Mouse (Mus musculus): ENCODE data around the gene Gpr142.

The Gpr142 gene

DNA sequence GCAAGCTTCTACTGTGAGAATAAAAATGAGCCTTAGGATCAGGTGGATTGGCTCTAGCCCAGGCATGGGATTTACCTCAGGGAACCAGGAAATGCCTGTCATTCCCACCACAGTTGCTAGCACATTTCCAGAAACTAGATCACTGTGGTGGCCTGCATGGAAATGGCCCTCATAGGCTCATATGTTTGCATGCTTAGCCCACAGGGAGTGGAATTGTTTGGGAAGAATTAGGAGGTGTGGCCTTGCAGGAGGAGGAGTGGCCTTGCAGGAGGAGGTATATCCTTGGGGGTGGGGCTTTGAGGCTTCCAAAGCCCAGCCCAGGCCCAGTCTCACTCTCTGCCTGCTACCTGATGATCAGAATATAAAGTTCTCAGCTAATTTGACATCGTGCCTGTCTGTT lies 3.2 kb downstream of the Gpr142 start:
- DNase-seq (ENCODE audit: low read depth), result no peak

DNA sequence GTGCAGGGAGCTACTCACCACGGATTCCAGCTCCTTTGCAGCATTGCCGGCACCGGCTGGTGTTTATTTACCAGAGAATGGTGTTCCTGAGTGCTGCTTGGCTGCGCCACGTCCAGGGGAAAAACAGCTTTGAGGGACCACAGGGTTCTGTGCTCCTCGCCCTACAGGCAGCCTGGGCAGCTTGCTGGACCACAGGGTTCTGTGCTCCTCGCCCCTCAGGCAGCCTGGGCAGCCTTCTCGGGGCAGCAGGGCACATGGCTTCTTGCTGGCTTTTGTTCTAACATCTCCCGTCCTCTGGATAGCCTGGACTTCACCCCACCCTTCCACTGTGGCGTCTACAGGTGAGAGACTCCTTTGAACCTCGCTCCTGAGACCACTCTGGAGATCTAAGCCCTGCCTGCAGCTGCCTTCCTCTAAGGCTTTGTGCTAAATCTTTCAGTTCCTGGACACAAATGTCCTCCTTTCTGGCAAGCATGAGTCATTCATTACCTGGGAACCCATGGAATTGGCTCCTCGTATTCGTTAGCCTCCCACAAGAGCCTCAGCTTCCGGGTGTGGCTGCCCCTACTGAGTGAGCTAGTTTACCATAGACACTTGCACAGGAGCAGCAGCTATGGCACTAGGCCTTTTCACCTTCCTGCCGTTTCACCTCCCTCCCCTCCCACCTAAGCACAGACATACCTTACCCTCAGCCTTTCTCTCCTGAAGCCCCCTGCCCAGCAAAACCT lies 4.0 kb downstream of the Gpr142 start:
- DNase-seq (ENCODE audit: low read depth), result no peak

DNA sequence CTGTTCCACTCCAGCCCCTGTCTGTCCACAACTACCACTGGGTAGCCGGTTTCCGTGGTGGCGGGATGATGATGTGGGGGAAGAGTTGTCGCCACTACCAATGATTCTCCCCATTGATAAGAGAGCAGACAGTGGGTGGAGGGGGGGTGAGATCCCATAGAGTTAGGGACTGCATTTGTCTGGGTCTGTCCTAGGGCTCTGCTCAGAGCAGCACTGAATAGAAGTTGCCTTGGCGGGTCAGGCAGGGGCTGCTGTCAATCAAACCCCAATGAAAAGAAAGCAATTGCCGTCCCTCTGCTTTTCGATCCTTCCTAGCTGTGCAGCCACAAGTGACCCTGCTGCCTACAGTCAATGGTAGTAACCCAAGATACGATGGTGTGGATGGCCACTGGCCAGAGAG lies 5.3 kb downstream of the Gpr142 start:
- no peak for DNase-seq (ENCODE audit: low read depth)

DNA sequence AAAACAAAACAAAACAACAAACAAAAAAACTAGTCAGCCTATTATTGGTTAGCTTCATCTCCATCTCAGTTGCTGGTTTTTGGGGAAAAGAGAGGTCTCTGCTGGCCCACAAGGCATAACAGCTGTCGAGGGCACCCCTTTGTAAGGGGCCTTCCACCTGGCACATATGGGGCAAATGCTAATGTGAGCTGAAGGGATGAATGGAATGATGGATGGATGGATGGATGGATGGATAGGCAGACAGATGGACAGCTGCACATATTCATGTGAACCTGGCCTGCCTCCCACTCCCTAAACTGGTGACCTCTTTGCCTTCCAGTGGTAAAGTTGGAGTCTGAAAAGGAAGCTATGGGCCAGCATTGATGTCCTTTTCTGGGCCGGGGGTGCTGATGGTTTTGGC lies 8.3 kb downstream of the Gpr142 start:
- DNase-seq (ENCODE audit: low read depth), result no peak

DNA sequence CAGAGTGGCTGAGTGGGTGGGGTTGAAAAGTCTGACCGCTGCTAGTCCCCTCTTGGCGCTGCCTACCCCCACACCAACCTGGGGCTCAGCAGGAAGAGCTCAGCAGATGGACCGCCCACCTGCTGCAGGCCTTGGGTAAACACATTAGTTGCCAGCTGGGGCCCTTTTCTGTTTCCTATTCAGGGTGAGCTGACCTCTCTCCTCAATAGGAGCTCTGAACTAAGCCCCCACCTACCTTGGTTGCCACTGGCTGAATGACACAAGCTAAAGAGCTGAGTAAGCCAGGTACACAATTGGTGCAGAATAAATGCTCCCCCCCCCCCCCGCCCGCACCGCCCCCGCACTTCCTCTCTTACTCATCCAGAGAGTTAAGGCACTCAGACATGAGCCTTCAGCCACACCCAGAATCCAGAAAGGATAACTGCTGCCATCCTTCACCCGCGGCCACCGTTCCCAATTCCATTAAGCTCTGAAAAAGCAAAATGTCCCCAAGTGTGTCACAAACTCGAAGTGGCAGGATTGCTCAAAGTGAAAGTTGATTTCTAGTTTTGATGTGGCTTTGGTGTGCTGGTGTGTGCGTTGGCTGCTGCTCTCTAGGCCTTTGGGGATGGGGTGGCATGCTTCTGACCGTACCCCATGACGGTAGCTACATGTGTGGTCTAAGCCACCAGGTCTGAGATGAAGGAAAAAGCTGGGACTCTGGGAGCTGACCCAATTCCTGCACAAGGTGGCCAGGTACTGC lies 9.1 kb downstream of the Gpr142 start:
- no peak for DNase-seq (ENCODE audit: low read depth)

GRCm38 (mm10) chr11:114809371-114809770 lies 10.6 kb downstream of the Gpr142 start:
- no peak for DNase-seq (ENCODE audit: low read depth)

DNA sequence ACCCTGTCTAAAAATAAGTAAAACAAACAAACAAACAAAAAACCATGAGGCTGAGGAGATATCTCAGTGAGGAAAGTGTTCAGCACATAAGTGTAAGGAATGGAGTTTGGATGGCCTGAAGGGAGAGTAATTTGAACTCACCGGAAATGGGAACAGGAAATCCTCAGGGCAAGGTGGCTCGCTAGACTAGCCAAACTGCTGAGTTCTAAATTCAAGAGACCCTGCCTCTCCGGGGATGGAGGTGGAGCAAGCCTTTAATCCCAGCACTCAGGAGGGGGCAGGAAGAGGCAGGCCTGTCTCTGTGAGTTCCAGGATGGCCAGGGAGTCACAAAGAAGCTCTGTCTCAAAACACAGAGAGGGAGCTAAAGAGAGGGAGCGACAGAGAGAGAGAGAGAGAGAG lies 11.6 kb downstream of the Gpr142 start:
- no peak for DNase-seq (ENCODE audit: low read depth)

GRCm38 (mm10) chr11:114812731-114813240 lies 14.1 kb downstream of the Gpr142 start:
- peak; percentile 31 for DNase-seq (ENCODE audit: low read depth)

DNA sequence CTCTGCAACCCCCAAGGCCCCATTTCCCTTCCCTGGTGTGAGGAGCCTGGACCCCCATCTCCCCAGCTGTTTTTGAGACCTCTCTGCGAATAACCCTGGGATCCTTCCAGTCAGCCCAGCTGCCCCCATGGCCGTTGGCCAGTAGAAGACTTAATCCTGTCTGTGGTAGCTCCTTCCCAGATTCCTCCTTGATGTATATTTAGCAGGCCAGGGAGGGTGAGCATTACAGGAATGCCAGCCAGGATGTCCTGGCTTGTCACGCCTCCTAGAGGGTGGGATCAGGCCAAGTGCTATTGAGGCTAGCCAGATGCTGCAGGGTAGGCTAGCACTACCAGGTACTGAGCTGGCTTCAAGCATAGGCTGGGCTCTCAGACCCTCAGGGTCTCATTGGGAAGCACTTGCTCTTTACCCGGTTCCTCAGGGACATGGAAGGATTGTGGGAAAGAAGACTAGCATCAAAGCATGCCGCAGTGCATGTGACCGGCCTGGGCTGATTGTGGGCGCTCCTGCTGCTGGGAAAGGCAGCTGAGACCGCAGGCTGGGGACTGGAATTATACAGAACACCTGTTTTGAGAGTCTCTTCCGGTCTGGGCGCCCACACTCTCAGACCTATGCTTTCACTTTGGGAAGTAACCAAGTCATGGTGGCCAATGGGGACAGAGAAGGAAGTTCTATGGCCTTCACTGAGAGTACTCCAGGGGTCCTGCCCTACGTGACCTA lies 16.3 kb downstream of the Gpr142 start:
- DNase-seq (ENCODE audit: low read depth), result no peak

GRCm38 (mm10) chr11:114816934-114817333 lies 18.2 kb downstream of the Gpr142 start:
- DNase-seq (ENCODE audit: low read depth), result no peak

DNA sequence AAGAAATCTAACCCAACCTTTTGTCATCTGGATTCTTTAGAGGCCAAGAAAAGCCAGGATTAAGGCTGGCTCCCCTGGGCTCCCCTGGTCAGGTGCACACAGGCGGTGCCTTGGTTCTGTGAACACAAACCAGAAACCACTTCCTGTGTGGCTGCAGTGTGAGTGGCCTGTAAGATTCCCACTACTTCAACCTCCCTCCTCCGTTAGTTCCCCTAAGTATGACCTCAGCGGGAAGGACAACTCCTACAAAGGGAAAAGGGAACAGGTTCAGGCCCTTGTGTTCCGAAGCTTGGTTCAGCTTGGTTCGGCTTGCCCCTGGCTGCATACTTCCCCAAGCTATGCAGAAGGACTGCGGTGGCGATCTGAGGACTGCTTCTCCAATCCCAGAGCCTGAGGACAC lies 19.5 kb downstream of the Gpr142 start:
- no peak for DNase-seq (ENCODE audit: low read depth)

DNA sequence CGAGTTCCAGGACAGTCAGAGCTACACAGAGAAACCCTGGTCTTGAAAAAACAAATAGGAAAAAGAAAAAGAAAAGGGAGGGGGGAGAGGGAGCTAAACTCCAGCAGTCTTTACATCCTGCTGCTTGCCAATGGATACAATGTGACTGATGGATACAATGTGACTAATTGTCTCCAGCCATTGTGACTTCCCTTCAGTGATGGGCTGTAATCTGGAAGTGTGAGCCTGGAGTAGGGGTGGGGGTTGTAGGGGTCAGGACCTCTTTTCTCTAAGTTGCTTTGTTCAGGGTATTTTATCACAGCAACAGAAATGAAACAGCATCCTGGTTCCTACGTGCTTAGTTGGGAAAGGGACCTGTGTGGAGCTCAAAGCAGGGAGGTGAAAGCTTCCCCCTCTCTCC lies 20.4 kb downstream of the Gpr142 start:
- no peak for DNase-seq (ENCODE audit: low read depth)

DNA sequence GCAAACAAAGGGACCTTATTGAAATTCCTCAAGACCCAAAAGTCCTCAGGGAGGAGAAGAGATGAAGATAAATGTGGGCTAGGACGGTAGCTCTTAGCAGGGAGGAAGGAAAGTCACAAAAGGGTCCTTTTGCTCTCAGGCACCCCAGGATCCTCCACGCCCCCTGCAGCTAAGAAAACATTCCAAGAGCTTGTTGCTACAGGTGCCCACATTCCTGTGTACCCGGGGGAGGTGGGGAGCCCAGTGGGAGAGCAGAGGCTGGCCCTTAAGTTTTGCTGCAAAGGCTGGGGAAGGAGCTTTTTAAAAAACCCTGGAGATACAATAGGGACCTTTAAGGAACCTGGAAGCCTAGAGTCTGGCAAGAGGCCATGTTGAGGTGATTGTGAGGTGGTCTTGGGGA lies 21.7 kb downstream of the Gpr142 start:
- no peak for DNase-seq (ENCODE audit: low read depth)

GRCm38 (mm10) chr11:114821325-114821724 lies 22.6 kb downstream of the Gpr142 start:
- DNase-seq (ENCODE audit: low read depth), result no peak

DNA sequence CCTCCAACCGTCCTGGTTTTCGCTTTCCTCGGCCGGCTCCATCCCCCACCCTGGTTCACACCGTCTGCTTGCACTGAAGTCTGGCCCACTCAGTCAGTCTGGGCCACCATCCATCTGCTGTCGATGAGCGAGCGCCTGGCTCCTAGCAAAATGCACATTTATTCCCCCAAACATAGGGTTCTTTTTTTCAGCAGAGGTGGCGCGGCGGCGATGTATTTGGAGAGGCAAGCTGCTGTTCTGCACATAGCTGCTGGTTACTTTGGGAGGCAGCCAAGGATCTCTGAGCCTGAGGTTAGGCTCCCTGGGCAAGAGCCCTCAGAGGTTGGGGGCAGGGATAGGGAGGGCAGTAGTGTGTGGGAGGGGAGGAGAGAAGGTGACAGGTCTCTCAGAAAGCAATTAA lies 24.0 kb downstream of the Gpr142 start:
- DNase-seq (ENCODE audit: low read depth), result peak; percentile 86

GRCm38 (mm10) chr11:114823199-114823725 lies 24.5 kb downstream of the Gpr142 start:
- no peak for DNase-seq (ENCODE audit: low read depth)

DNA sequence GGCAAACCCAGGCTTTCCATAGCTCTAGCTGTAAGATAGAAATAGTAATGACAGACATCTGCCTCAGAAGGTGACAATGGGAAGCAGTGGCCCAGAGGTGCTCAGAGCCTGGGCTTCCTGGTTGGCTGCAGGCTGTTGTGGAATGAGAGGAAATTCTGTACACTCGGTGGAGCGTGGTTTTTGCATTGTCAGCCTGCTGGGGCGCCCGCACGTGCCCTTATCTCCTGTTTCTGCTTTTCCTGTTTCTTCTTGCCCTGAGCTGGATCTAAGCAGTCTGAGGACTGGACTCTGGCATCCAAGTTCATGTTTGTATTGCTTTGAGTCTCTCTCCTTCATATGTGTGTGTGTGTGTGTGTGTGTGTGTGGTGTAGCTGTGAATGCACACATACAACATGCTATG lies 28.0 kb downstream of the Gpr142 start:
- DNase-seq (ENCODE audit: low read depth), result no peak

DNA sequence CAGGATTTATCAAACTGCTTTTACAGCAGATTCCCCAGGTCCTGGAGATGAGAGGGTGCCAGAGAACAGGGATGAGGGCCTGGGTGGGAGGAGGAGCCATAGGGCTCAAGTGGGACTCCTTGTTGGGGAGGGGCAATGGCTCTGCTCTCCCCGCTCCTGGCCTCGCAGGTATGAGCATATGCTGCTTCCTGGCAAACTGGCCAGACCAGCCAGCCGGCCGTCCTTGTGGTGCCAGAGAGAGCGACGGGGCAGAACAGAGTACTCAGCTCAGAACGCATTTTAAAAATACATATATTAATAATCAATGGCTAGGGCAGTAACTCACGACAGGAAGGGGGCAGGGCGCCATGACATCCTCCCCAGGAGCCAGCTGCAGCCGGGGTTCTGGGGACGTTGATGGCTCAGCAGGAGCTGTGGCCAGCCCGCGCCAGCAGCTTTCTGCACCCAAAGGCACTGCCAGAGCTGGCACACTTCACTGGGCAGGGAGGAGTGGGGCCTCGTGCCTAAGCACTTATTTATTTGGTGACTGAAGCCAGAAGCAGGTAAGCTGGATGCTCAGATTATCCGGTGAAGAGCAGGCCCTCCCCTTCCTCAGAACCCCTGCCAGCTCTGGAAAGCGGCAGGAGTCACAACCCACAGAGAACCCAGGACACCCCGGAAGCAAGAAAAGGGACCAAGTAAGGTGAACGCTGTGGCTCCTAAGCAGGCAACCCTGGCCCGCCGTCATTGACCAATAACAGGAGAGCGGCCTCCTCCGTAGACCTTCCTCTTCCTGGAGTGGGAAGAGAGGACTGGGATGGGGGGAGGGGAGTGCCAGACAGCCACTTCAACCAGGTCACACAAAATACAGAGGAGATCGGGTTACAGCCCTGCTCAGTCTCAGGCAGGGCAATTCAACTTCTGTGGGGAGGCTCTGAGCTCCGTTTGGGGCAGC lies 31.0 kb downstream of the Gpr142 start:
- peak; percentile 70 for DNase-seq (ENCODE audit: low read depth)

GRCm38 (mm10) chr11:114830433-114830773 lies 31.7 kb downstream of the Gpr142 start:
- DNase-seq (ENCODE audit: low read depth), result no peak

DNA sequence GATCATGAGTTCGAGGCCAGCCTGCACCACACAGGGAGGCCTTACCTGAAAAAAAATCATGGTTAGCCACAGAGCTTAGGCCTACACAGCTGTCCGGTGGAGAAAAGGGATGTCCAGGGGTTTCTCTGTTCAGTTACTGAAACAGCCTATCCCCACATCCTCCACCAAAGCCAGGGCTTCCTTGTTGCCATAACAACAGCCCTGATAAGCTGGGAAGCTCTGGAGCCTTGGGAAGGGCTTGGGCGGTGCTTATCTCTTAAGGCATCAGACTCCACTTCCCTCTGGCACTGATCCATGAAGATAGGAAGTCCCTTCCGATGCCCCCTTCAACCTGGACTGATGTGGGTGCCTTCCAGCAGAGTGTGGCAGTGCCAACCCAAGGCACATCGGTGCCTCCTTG lies 34.4 kb downstream of the Gpr142 start:
- DNase-seq (ENCODE audit: low read depth), result no peak

- DNase-seq (ENCODE audit: low read depth), result no peak
These were observed 45.2 kb downstream of the Gpr142 start for GRCm38 (mm10) chr11:114843818-114844463.
